Mouse (Mus musculus) ovary, postnatal 14 days (tissue): Measurements from ENCODE around the gene Smarcd1.

Experiments used
- DNase-seq: peaks from one replicate; pipeline ENCODE4 v3.0.0; 2022; ENCODE audit warnings: low spot score

Smarcd1 gene

GRCm38 (mm10) chr15:99701999-99702900 lies at the start of gene Smarcd1:
Gene Smarcd1 (plus strand): TSS chr15:99702129.
- DNase-seq = peak; percentile 97

- DNase-seq = no peak
These were observed 48.6 kb upstream of the Smarcd1 start for GRCm38 (mm10) chr15:99653291-99653690.

- DNase-seq = no peak
These were observed 48.1 kb upstream of the Smarcd1 start for GRCm38 (mm10) chr15:99653876-99654275.

GRCm38 (mm10) chr15:99655956-99656355 lies 46.0 kb upstream of the Smarcd1 start:
- no peak for DNase-seq

GRCm38 (mm10) chr15:99658437-99658836 lies 43.5 kb upstream of the Smarcd1 start:
- no peak for DNase-seq

- DNase-seq = no peak
These were observed 40.7 kb upstream of the Smarcd1 start for GRCm38 (mm10) chr15:99661121-99661830.

GRCm38 (mm10) chr15:99662371-99662770 lies 39.6 kb upstream of the Smarcd1 start:
- no peak for DNase-seq

- DNase-seq = no peak
These were observed 37.8 kb upstream of the Smarcd1 start for GRCm38 (mm10) chr15:99663964-99664599.

- peak; percentile 30 for DNase-seq
These were observed 37.1 kb upstream of the Smarcd1 start for GRCm38 (mm10) chr15:99664600-99665451.

- no peak for DNase-seq
These were observed 34.4 kb upstream of the Smarcd1 start for GRCm38 (mm10) chr15:99667544-99667943.

GRCm38 (mm10) chr15:99668881-99669280 lies 33.0 kb upstream of the Smarcd1 start:
- peak; percentile 71 for DNase-seq

- DNase-seq = no peak
These were observed 32.5 kb upstream of the Smarcd1 start for GRCm38 (mm10) chr15:99669392-99669791.

GRCm38 (mm10) chr15:99670154-99670821 lies 31.6 kb upstream of the Smarcd1 start, which contains the start of gene Asic1:
Gene Asic1 (plus strand): TSS chr15:99670368.
- peak; percentile 60 for DNase-seq

- no peak for DNase-seq
These were observed 30.8 kb upstream of the Smarcd1 start for GRCm38 (mm10) chr15:99670964-99671670.

- DNase-seq = no peak
These were observed 30.1 kb upstream of the Smarcd1 start for GRCm38 (mm10) chr15:99671783-99672182.

GRCm38 (mm10) chr15:99674866-99675265 lies 27.1 kb upstream of the Smarcd1 start:
- no peak for DNase-seq

- DNase-seq = no peak
These were observed 24.8 kb upstream of the Smarcd1 start for GRCm38 (mm10) chr15:99677089-99677488.

GRCm38 (mm10) chr15:99678063-99678800 lies 23.7 kb upstream of the Smarcd1 start:
- no peak for DNase-seq

- DNase-seq = no peak
These were observed 22.9 kb upstream of the Smarcd1 start for GRCm38 (mm10) chr15:99679008-99679407.

GRCm38 (mm10) chr15:99682880-99683279 lies 19.0 kb upstream of the Smarcd1 start:
- DNase-seq = no peak
